Mouse (Mus musculus) adrenal gland, adult 18-20 months (tissue): ENCODE results near the gene Csk. TPM values are rescaled to one million over a fixed set of nuclear protein-coding genes. Genes with fewer than 3 reads are reported as not detected.

ENCODE experiments used
- total RNA-seq, 2 experiments: library from RNA; stranded (reverse); gene quantifications; 1 replicate in 1 of 2; 2 replicates in 1 of 2; pipeline ENCODE4 v1.2.3; 2021

Csk gene
- total RNA-seq, 2 experiments from 2014 or later: 62.2 to 89.1 TPM

Other genes starting within 250 kb of the Csk start
- gene Ppcdc, start 213.5 kb downstream of the Csk start, total RNA-seq: 10 to 100 TPM; 15.0 to 18.0 TPM
- gene Scamp5, start 185.6 kb downstream of the Csk start, total RNA-seq: 10 to 100 TPM in 1 of 2 experiments, 1 to 10 TPM in 1; 7.5 to 13.7 TPM
- gene Rpp25, start 149.6 kb downstream of the Csk start, total RNA-seq: 1 to 10 TPM; 1.2 to 1.7 TPM
- gene Cox5a, start 132.4 kb downstream of the Csk start, total RNA-seq: 100 to 1,000 TPM; 514 to 860 TPM
- 10 to 100 TPM; 21.4 to 26.4 TPM for gene Fam219b, start 116.1 kb downstream of the Csk start, total RNA-seq
- gene Mpi, start 100.9 kb downstream of the Csk start, total RNA-seq: 10 to 100 TPM; 34.7 to 36.8 TPM
- 10 to 100 TPM; 51.3 to 61.9 TPM for gene Scamp2, start 92.7 kb downstream of the Csk start, total RNA-seq
- 10 to 100 TPM; 12.3 to 13.6 TPM for gene Ulk3, start 64.2 kb downstream of the Csk start, total RNA-seq
- gene Cplx3, start 47.4 kb downstream of the Csk start, total RNA-seq: not detected
- not detected for gene Lman1l, start 32.9 kb downstream of the Csk start, total RNA-seq
- gene Cyp1a2, start 30.1 kb upstream of the Csk start, total RNA-seq: under 1 TPM in 1 of 2 experiments, not detected in 1; 0.20 TPM
- gene Cyp1a1, start 34.3 kb upstream of the Csk start, total RNA-seq: 1 to 10 TPM in 1 of 2 experiments, under 1 TPM in 1; 0.17 to 1.0 TPM
- 1 to 10 TPM; 7.1 to 8.7 TPM for gene Edc3, start 54.9 kb upstream of the Csk start, total RNA-seq
- gene Clk3, start 112.2 kb upstream of the Csk start, total RNA-seq: 10 to 100 TPM; 63.6 to 74.9 TPM
- 1 to 10 TPM; 5.4 to 7.1 TPM for gene Arid3b, start 183.2 kb upstream of the Csk start, total RNA-seq